Mouse (Mus musculus): ENCODE measurements around the gene Cabp7.

GRCm38 (mm10) chr11:4720900-4721580, 25.5 kb downstream of the Cabp7 start:
- TF ChIP-seq CTCF (conservative IDR thresholded peaks at IDR 0.05; ENCODE audit: low read length) (no peak), NANOG (IDR thresholded peaks at IDR 0.05; ENCODE audit: borderline replicate concordance, low read length) (no peak), POU5F1 (IDR thresholded peaks at IDR 0.05; ENCODE audit: borderline replicate concordance, low read length) (no peak)

All from E14TG2a.4 (cell line).